Mouse (Mus musculus) brain, embryonic 14.5 days (tissue): Measurements from ENCODE around the gene Mphosph9.
"Not testable (repeated sequence)": the region's sequence is repeated elsewhere in the genome, so short reads cannot be mapped to it uniquely, and the experiment has no call there.

ENCODE experiments used
- CTCF ChIP-seq: fragments of 200-500 bp; IDR thresholded peaks from 2 replicates; pipeline ENCODE4 v1.5.1; 2012; ENCODE audit warnings: inconsistent platforms, mild to moderate bottlenecking, moderate library complexity, borderline replicate concordance; ENCODE audit not compliant: insufficient read depth, insufficient read length; ENCODE audit errors: extremely low read depth
- POLR2A ChIP-seq: fragments of 200-500 bp; IDR thresholded peaks from 2 replicates; pipeline ENCODE4 v1.6.1; 2012; ENCODE audit warnings: mild to moderate bottlenecking, inconsistent platforms, borderline replicate concordance; ENCODE audit not compliant: poor library complexity, insufficient read depth, insufficient read length, severe bottlenecking; ENCODE audit errors: extremely low read depth

- not testable (repeated sequence) for TF ChIP-seq POLR2A, CTCF
Measured at GRCm38 (mm10) chr5:124302853-124303252, 24.9 kb downstream of the Mphosph9 start.
